Mouse (Mus musculus): ENCODE measurements around the gene Accsl. TPM values are rescaled to one million over a fixed set of nuclear protein-coding genes. Genes with fewer than 3 reads are reported as not detected.
A peak's percentile ranks its signal among the peaks of the same experiment; 100 is the strongest.

Gene Accsl
- polyA plus RNA-seq, 1 experiment from 2014 or later: 0.47 TPM

DNA sequence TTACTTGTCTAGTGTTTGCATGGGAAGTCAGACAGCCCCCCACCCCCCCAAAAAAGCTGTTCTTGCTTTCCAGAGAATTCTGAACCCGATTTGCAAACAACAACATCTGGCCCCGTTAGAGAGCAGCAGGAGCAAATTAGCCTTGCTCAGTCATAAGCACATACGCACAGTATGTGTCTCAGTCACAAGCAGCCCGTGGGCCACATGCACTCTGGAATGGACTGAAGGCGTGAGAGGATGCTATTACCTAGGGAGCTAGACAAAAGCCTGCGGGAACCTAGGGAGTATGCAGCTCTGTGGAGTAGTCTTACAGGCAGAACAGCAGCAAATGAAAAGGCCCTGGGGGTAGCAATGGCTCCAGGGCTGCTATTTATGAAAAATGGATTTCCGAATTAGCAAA, 3.3 kb upstream of the Accsl start:
- no peak overlapping the region for H3K9ac ChIP-seq
- H3K4me1 ChIP-seq: peaks cover 15% of the 10 kb centered on the region
- H3K9me3 ChIP-seq: no peaks in the 10 kb centered on the region
- no peaks in the 10 kb centered on the region for H3K27me3 ChIP-seq
- no peak for ATAC-seq (ENCODE audit: borderline replicate concordance, extremely low read depth, low FRiP score, low TSS enrichment)
- no peak overlapping the region for H3K4me2 ChIP-seq
- 79% methylated on average over 7 of the region's 7 CpGs for WGBS
- no peak overlapping the region for H3K4me3 ChIP-seq
- no peak overlapping the region for H3K27ac ChIP-seq
- no peaks in the 10 kb centered on the region for H3K36me3 ChIP-seq

- ATAC-seq (ENCODE audit: borderline replicate concordance, extremely low read depth, low FRiP score, low TSS enrichment): no peak
- Histone ChIP-seq H3K9me3 (no peaks in the 10 kb centered on the region), H3K9ac (no peak overlapping the region), H3K4me3 (no peak overlapping the region), H3K27me3 (no peaks in the 10 kb centered on the region), H3K36me3 (no peaks in the 10 kb centered on the region), H3K4me2 (no peak overlapping the region), H3K27ac (no peak overlapping the region), H3K4me1 (peaks cover 15% of the 10 kb centered on the region)
- 85% methylated on average over 4 of the region's 4 CpGs for WGBS
These were observed 2.5 kb upstream of the Accsl start for GRCm38 (mm10) chr2:93871411-93871925.

- H3K9me3 ChIP-seq: no peaks in the 10 kb centered on the region
- no peaks in the 10 kb centered on the region for H3K27me3 ChIP-seq
- peaks cover 15% of the 10 kb centered on the region for H3K4me1 ChIP-seq
- H3K4me3 ChIP-seq: no peak overlapping the region
- ATAC-seq (ENCODE audit: borderline replicate concordance, extremely low read depth, low FRiP score, low TSS enrichment): no peak
- H3K9ac ChIP-seq: no peak overlapping the region
- no peaks in the 10 kb centered on the region for H3K36me3 ChIP-seq
- WGBS: 45% methylated on average over 4 of the region's 4 CpGs
- H3K27ac ChIP-seq: no peak overlapping the region
- no peak overlapping the region for H3K4me2 ChIP-seq
These were observed 1.9 kb upstream of the Accsl start for GRCm38 (mm10) chr2:93870842-93871241.

DNA sequence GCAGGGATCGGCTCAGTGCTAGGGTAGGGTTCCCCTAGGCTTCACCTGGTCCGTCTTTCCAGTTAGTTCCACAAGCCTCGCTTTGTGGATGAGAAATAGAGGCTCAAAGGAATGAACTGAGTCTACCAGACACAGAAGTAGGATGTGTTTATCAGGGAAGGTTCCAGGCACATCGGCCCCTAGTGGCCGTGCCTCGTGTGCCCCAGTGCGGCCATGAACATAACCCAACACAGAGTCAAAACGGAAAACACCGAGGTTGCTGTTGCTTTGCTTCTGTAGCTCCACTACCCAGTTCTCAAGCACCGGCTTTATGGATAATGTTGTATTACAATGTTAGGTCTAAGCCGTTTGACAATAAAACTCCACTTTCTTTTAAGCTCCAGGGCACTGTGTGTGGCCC, 391 bp downstream of the Accsl start:
- Histone ChIP-seq H3K4me1 (peaks cover 4% of the 10 kb centered on the region), H3K27ac (no peak overlapping the region), H3K4me3 (no peak overlapping the region), H3K36me3 (no peaks in the 10 kb centered on the region), H3K27me3 (no peaks in the 10 kb centered on the region), H3K9me3 (no peaks in the 10 kb centered on the region), H3K9ac (no peak overlapping the region), H3K4me2 (no peak overlapping the region)
- no peak for ATAC-seq (ENCODE audit: borderline replicate concordance, extremely low read depth, low FRiP score, low TSS enrichment)
- WGBS: 80% methylated on average over 11 of the region's 11 CpGs

- H3K27ac ChIP-seq: no peak overlapping the region
- H3K4me1 ChIP-seq: no peaks in the 10 kb centered on the region
- no peaks in the 10 kb centered on the region for H3K27me3 ChIP-seq
- H3K9ac ChIP-seq: no peak overlapping the region
- H3K4me3 ChIP-seq: no peak overlapping the region
- H3K9me3 ChIP-seq: no peaks in the 10 kb centered on the region
- WGBS: 72% methylated on average over 4 of the region's 4 CpGs
- H3K36me3 ChIP-seq: no peaks in the 10 kb centered on the region
- ATAC-seq (ENCODE audit: borderline replicate concordance, extremely low read depth, low FRiP score, low TSS enrichment): no peak
- no peak overlapping the region for H3K4me2 ChIP-seq
These were observed 5.7 kb downstream of the Accsl start for GRCm38 (mm10) chr2:93863229-93863628.

- no peak for ATAC-seq (ENCODE audit: borderline replicate concordance, extremely low read depth, low FRiP score, low TSS enrichment)
These were observed 10.1 kb downstream of the Accsl start for GRCm38 (mm10) chr2:93858845-93859244.

DNA sequence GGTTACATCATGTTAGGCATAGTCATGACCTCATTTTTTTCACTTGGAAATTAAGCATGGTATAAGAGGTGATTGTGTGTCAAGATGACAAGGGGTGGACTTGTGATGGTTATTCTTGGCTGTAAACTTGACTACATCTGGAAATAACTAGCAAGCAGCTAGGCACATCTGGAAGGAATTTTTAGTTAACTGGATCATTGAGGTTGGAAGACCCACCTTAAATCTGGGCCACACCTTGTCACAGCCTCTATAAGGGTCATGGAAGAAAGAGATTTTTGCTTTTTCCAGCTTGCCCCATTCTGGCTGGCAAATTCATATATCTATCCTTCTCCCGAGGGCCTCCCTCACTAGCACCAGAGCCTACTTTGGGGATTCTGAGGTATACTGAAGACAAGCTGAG, 17.7 kb downstream of the Accsl start:
- 78% methylated on average over 1 of the region's 1 CpGs for WGBS
- H3K9me3 ChIP-seq: no peaks in the 10 kb centered on the region
- peaks cover 8% of the 10 kb centered on the region for H3K4me1 ChIP-seq
- no peak overlapping the region for H3K4me2 ChIP-seq
- H3K4me3 ChIP-seq: no peak overlapping the region
- no peaks in the 10 kb centered on the region; the same call in 1 of the 2 replicates for H3K36me3 ChIP-seq
- H3K27me3 ChIP-seq: no peaks in the 10 kb centered on the region
- no peak overlapping the region for H3K9ac ChIP-seq
- no peak for ATAC-seq (ENCODE audit: borderline replicate concordance, extremely low read depth, low FRiP score, low TSS enrichment)
- no peak overlapping the region for H3K27ac ChIP-seq

More at GRCm38 (mm10) chr2:93858845-93859244, 10.1 kb downstream of the Accsl start:
- no peak overlapping the region for H3K4me3 ChIP-seq
- H3K27me3 ChIP-seq: no peaks in the 10 kb centered on the region
- no peak overlapping the region for H3K27ac ChIP-seq
- no peaks in the 10 kb centered on the region for H3K4me1 ChIP-seq
- no peak overlapping the region for H3K9ac ChIP-seq
- 55% methylated on average over 12 of the region's 12 CpGs for WGBS
- H3K4me2 ChIP-seq: no peak overlapping the region
- no peaks in the 10 kb centered on the region for H3K9me3 ChIP-seq
- no peaks in the 10 kb centered on the region for H3K36me3 ChIP-seq

GRCm38 (mm10) chr2:93850317-93850944, 18.5 kb downstream of the Accsl start:
- Histone ChIP-seq H3K4me2 (peak overlapping the region; percentile 74), H3K4me3 (peak overlapping the region; percentile 64; the same call in 1 of the 2 replicates)
- WGBS: 37% methylated on average over 13 of the region's 13 CpGs

GRCm38 (mm10) chr2:93849505-93850089, 19.4 kb downstream of the Accsl start, which contains the start of gene Accs:
Gene Accs, minus strand, starts transcription at chr2:93849943.
- Histone ChIP-seq H3K27ac (peak within 1 kb of the TSS; percentile 91), H3K9ac (peak within 1 kb of the TSS; percentile 81), H3K4me2 (peak within 1 kb of the TSS; percentile 74), H3K36me3 (peaks cover 1% of the 10 kb centered on the region; the same call in 1 of the 2 replicates), H3K4me3 (peak within 1 kb of the TSS; percentile 64), H3K27me3 (no peaks in the 10 kb centered on the region), H3K4me1 (peaks cover 8% of the 10 kb centered on the region), H3K9me3 (no peaks in the 10 kb centered on the region)
- WGBS: under 1% methylated on average over 28 of the region's 28 CpGs
- ATAC-seq (ENCODE audit: borderline replicate concordance, extremely low read depth, low FRiP score, low TSS enrichment): peak; percentile 90

More at GRCm38 (mm10) chr2:93850317-93850944, 18.5 kb downstream of the Accsl start:
- Histone ChIP-seq H3K4me1 (peaks cover 8% of the 10 kb centered on the region), H3K9ac (no peak overlapping the region), H3K9me3 (no peaks in the 10 kb centered on the region), H3K36me3 (no peaks in the 10 kb centered on the region; the same call in 1 of the 2 replicates), H3K27ac (no peak overlapping the region), H3K27me3 (no peaks in the 10 kb centered on the region)
- no peak for ATAC-seq (ENCODE audit: borderline replicate concordance, extremely low read depth, low FRiP score, low TSS enrichment)

DNA sequence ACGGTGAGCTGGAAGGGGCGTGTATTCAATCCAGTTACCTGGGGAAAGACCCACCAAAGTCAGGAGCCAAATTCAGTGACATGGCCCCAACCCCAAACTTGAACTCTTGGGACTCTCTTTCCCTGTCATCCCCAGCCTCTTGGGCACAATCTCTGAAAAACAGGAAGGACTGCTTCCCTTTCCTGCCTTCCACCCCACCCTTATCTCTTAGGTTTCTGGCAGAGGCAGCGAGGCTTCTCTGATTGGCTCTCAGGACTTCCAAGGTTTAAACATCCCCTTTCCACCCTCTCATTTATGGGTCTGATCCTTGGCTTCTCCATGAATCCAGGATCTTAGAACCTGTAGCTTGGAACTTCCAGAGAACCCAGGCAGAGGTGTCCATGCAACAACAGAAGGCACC, 27.6 kb downstream of the Accsl start:
- H3K4me1 ChIP-seq: no peaks in the 10 kb centered on the region
- no peak overlapping the region for H3K4me2 ChIP-seq
- no peak overlapping the region for H3K9ac ChIP-seq
- ATAC-seq (ENCODE audit: borderline replicate concordance, extremely low read depth, low FRiP score, low TSS enrichment): no peak
- H3K4me3 ChIP-seq: no peak overlapping the region
- no peak overlapping the region for H3K27ac ChIP-seq
- no peaks in the 10 kb centered on the region for H3K9me3 ChIP-seq
- 88% methylated on average over 3 of the region's 3 CpGs for WGBS
- peaks cover 41% of the 10 kb centered on the region for H3K36me3 ChIP-seq
- H3K27me3 ChIP-seq: no peaks in the 10 kb centered on the region

DNA sequence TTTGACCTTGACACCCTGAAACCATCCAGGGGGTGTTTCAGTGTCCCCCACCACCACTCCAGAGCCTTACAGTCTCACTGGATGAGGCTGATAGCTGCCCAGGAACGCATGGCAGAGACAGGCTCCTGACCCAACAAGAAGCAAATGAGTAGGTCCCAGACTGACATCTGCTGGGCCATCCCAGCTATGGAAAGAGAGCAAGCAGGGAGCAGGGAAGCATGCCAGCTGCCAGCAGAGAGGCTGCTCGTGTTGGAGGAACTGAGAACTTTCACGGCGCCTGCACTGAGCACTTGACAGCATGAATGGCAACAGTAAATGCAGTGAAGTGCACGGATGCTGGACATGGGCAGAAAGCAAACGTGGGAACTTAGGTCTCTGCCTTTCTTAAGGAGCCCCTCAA, 28.8 kb downstream of the Accsl start:
- Histone ChIP-seq H3K4me2 (no peak overlapping the region), H3K4me3 (no peak overlapping the region), H3K4me1 (no peaks in the 10 kb centered on the region), H3K27ac (no peak overlapping the region), H3K9me3 (no peaks in the 10 kb centered on the region), H3K27me3 (no peaks in the 10 kb centered on the region), H3K9ac (no peak overlapping the region), H3K36me3 (peaks cover 47% of the 10 kb centered on the region)
- no peak for ATAC-seq (ENCODE audit: borderline replicate concordance, extremely low read depth, low FRiP score, low TSS enrichment)
- 76% methylated on average over 6 of the region's 6 CpGs for WGBS

DNA sequence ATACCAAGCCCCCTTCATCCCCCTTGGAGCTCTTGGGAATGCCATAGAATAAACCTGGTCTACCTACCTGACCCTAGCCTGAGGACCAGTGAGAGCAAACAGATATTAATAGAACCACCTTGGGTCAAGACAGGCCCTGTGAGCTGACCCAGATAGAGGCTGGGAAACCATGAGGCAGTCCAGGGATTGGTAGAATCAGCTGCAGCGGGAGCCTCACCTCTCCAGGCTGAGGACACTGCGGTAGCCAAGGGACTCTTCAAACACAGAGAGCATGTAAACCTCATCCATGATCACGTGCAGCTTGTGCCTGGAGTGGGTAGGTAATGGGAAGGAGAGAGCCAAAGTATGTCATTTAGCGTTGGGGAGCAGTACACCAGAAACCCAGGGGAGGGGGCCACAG, 30.0 kb downstream of the Accsl start:
- Histone ChIP-seq H3K4me3 (no peak overlapping the region), H3K4me2 (no peak overlapping the region), H3K9ac (no peak overlapping the region), H3K4me1 (no peaks in the 10 kb centered on the region), H3K27me3 (no peaks in the 10 kb centered on the region), H3K36me3 (peaks cover 39% of the 10 kb centered on the region), H3K27ac (no peak overlapping the region), H3K9me3 (no peaks in the 10 kb centered on the region)
- no peak for ATAC-seq (ENCODE audit: borderline replicate concordance, extremely low read depth, low FRiP score, low TSS enrichment)
- WGBS: 81% methylated on average over 4 of the region's 4 CpGs

Measured in lung, embryonic 15.5 days (tissue).